Comparison of ENCODE assay signal across 23 mouse cellular contexts in the genomic region with DNA sequence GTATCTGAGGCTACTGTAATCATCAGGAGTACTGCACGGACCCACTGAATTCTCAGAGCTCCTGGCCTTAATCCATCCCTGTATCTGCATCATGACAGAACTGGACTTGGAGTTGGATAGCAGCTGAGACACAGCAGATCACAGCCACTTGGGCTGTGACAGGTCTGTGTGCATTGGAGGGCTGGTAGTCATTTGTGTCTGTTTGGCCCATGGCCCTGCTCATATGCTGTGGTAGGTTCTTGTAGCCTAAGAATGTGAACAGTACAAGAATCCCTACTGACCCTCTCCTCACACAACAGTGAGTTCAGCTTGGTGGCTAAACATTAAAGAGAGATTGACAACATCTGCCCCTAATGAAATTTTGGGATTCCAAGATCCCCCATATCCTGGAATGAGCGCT. TPM values are rescaled to one million over a fixed set of nuclear protein-coding genes. Genes with fewer than 3 reads are reported as not detected.
"Had no signal": no experiment of that assay in that cellular context is flagged by ENCODE, and none has a peak within 500 bp of the region (broad histone marks: within the 10 kb centered on the region; RNA-seq: fewer than 3 reads in every experiment).

No protein-coding gene starts in this region.

- DNase-seq: right cerebral cortex, postnatal 14 days; right cerebral cortex, postnatal 4 days; spleen, adult 18-20 months; thymus, adult 18-20 months; thymus, postnatal 14 days; thymus, postnatal 36 days had no signal

- ATAC-seq: liver, embryonic 12.5 days; midbrain, embryonic 13.5 days; midbrain, embryonic 15.5 days had no signal

- H3K4me2 ChIP-seq: limb, embryonic 15.5 days; liver, embryonic 12.5 days; midbrain, embryonic 11.5 days; midbrain, embryonic 13.5 days; midbrain, embryonic 15.5 days; neural tube, embryonic 12.5 days had no signal

- H3K4me3 ChIP-seq: limb, embryonic 15.5 days; liver, embryonic 12.5 days; megakaryocyte, embryonic 14.5 days; midbrain, embryonic 13.5 days; midbrain, embryonic 15.5 days; neural tube, embryonic 12.5 days had no signal

- H3K36me3 ChIP-seq: limb, embryonic 15.5 days; liver, embryonic 12.5 days; midbrain, embryonic 13.5 days; midbrain, embryonic 15.5 days; neural tube, embryonic 12.5 days had no signal

- H3K9me3 ChIP-seq: limb, embryonic 15.5 days; liver, embryonic 12.5 days; megakaryocyte, embryonic 14.5 days; midbrain, embryonic 13.5 days; midbrain, embryonic 15.5 days; neural tube, embryonic 12.5 days had no signal

- H3K9ac ChIP-seq: limb, embryonic 15.5 days; liver, embryonic 12.5 days; liver, embryonic 14.5 days; midbrain, embryonic 13.5 days; midbrain, embryonic 15.5 days; neural tube, embryonic 12.5 days had no signal

- H3K27ac ChIP-seq: limb, embryonic 15.5 days; liver, embryonic 12.5 days; liver, embryonic 14.5 days; macrophage; midbrain, embryonic 13.5 days; midbrain, embryonic 15.5 days; neural tube, embryonic 12.5 days had no signal

- H3K27me3 ChIP-seq: limb, embryonic 15.5 days; liver, embryonic 12.5 days; megakaryocyte, embryonic 14.5 days; midbrain, embryonic 13.5 days; midbrain, embryonic 15.5 days; neural tube, embryonic 12.5 days had no signal

- H3K4me1 ChIP-seq: limb, embryonic 15.5 days; liver, embryonic 12.5 days; megakaryocyte, embryonic 14.5 days; midbrain, embryonic 13.5 days; midbrain, embryonic 15.5 days; neural tube, embryonic 12.5 days had no signal

RNA-seq across cellular contexts. Expression of gene Tcl1b5, which starts 2.8 kb away (rescaled TPM):
- polyA plus RNA-seq: limb, embryonic 15.5 days; liver, adult 2 months; liver, embryonic 12.5 days; liver, embryonic 14.5 days; liver, embryonic 16.5 days; macrophage; midbrain, embryonic 11.5 days; midbrain, embryonic 13.5 days; midbrain, embryonic 15.5 days; midbrain, postnatal 0 days; neural tube, embryonic 12.5 days; neural tube, embryonic 14.5 days; small intestine, adult 2 months; stomach, embryonic 14.5 days; stomach, embryonic 16.5 days; thymus, postnatal 0 days had no signal

RNA-seq across cellular contexts. Expression of gene Tcl1b1, which starts 13.9 kb away (rescaled TPM):
- polyA plus RNA-seq: limb, embryonic 15.5 days; liver, adult 2 months; liver, embryonic 12.5 days; liver, embryonic 14.5 days; liver, embryonic 16.5 days; macrophage; midbrain, embryonic 11.5 days; midbrain, embryonic 13.5 days; midbrain, embryonic 15.5 days; midbrain, postnatal 0 days; neural tube, embryonic 12.5 days; neural tube, embryonic 14.5 days; small intestine, adult 2 months; stomach, embryonic 14.5 days; stomach, embryonic 16.5 days; thymus, postnatal 0 days had no signal

RNA-seq across cellular contexts. Expression of gene Tcl1b3, which starts 17.5 kb away (rescaled TPM):
- polyA plus RNA-seq: limb, embryonic 15.5 days; liver, adult 2 months; liver, embryonic 12.5 days; liver, embryonic 14.5 days; liver, embryonic 16.5 days; macrophage; midbrain, embryonic 11.5 days; midbrain, embryonic 13.5 days; midbrain, embryonic 15.5 days; midbrain, postnatal 0 days; neural tube, embryonic 12.5 days; neural tube, embryonic 14.5 days; small intestine, adult 2 months; stomach, embryonic 14.5 days; stomach, embryonic 16.5 days; thymus, postnatal 0 days had no signal

RNA-seq across cellular contexts. Expression of gene Tcl1b2, which starts 27.6 kb away (rescaled TPM):
- polyA plus RNA-seq: limb, embryonic 15.5 days; liver, adult 2 months; liver, embryonic 12.5 days; liver, embryonic 16.5 days; macrophage; midbrain, embryonic 11.5 days; midbrain, embryonic 13.5 days; midbrain, embryonic 15.5 days; midbrain, postnatal 0 days; neural tube, embryonic 12.5 days; neural tube, embryonic 14.5 days; small intestine, adult 2 months; stomach, embryonic 14.5 days; stomach, embryonic 16.5 days; thymus, postnatal 0 days had no signal

RNA-seq across cellular contexts. Expression of gene Tcl1b4, which starts 28.4 kb away (rescaled TPM):
- polyA plus RNA-seq: limb, embryonic 15.5 days; liver, adult 2 months; liver, embryonic 12.5 days; liver, embryonic 14.5 days; liver, embryonic 16.5 days; macrophage; midbrain, embryonic 11.5 days; midbrain, embryonic 13.5 days; midbrain, embryonic 15.5 days; midbrain, postnatal 0 days; neural tube, embryonic 12.5 days; neural tube, embryonic 14.5 days; small intestine, adult 2 months; stomach, embryonic 14.5 days; stomach, embryonic 16.5 days; thymus, postnatal 0 days had no signal
